Mouse (Mus musculus) MEL (cell line): ENCODE measurements around the gene Dkk3. TPM values are rescaled to one million over a fixed set of nuclear protein-coding genes. Genes with fewer than 3 reads are reported as not detected.

Experiments used
- DNase-seq: peaks from one replicate; pipeline ENCODE4 v3.0.0; 2011; ENCODE audit warnings: low read depth, low spot score
- H3K27ac ChIP-seq: 2 replicates; pipeline ENCODE4 v1.5.1; 2012; ENCODE audit warnings: low read depth, mild to moderate bottlenecking, control low read depth, low read length, moderate library complexity; ENCODE audit not compliant: control insufficient read depth
- H3K27me3 ChIP-seq, 2 experiments: fragments of 150-350 bp in 1 of 2; sonication (generic) in 1 of 2; 2 replicates each; pipeline ENCODE4 v1.6.1; 2012; ENCODE audit warnings: low read length in 2 of 2, mild to moderate bottlenecking in 2 of 2, improper control_type of control experiment in 1 of 2, moderate library complexity in 1 of 2; ENCODE audit not compliant: insufficient read depth in 2 of 2, control insufficient read depth in 1 of 2
- H3K36me3 ChIP-seq, 2 experiments: 2 replicates each; pipeline ENCODE4 v1.6.1; 2012 to 2014; ENCODE audit warnings: low read length in 2 of 2, improper control_type of control experiment in 1 of 2, inconsistent platforms in 1 of 2, mild to moderate bottlenecking in 1 of 2; ENCODE audit not compliant: insufficient read depth in 2 of 2, control insufficient read depth in 1 of 2
- H3K4me1 ChIP-seq, 2 experiments: fragments of 150-350 bp in 1 of 2; sonication (generic) in 1 of 2; 2 replicates each; pipeline ENCODE4 v1.6.1; 2012; ENCODE audit warnings: low read length in 2 of 2, improper control_type of control experiment in 1 of 2, mild to moderate bottlenecking in 1 of 2; ENCODE audit not compliant: insufficient read depth in 2 of 2, control insufficient read depth in 1 of 2
- H3K4me3 ChIP-seq, 2 experiments: fragments of 150-350 bp in 1 of 2; sonication (generic) in 1 of 2; 2 replicates each; pipeline ENCODE4 v1.5.1; 2012; ENCODE audit warnings: low read depth in 2 of 2, low read length in 2 of 2, mild to moderate bottlenecking in 2 of 2, moderate library complexity in 2 of 2, control low read depth in 1 of 2, improper control_type of control experiment in 1 of 2; ENCODE audit not compliant: control insufficient read depth in 1 of 2, insufficient read depth in 1 of 2
- H3K79me2 ChIP-seq: 2 replicates; pipeline ENCODE4 v1.6.1; 2012; ENCODE audit warnings: mild to moderate bottlenecking, low read length, moderate library complexity; ENCODE audit not compliant: control insufficient read depth, poor library complexity, insufficient read depth
- H3K9ac ChIP-seq: 2 replicates; pipeline ENCODE4 v1.6.1; 2012; ENCODE audit warnings: low read depth, mild to moderate bottlenecking, control low read depth, low read length, moderate library complexity; ENCODE audit not compliant: control insufficient read depth, poor library complexity, severe bottlenecking
- H3K9me3 ChIP-seq: fragments of 150-350 bp; sonication (generic); replicated peaks from 2 replicates; pipeline ENCODE4 v1.6.1; 2012; ENCODE audit warnings: mild to moderate bottlenecking, low read length, improper control_type of control experiment, moderate library complexity; ENCODE audit not compliant: insufficient read depth
- CHD1 ChIP-seq: IDR thresholded peaks from 2 replicates; pipeline ENCODE4 v1.6.1; 2012; ENCODE audit warnings: low read depth, mild to moderate bottlenecking, inconsistent platforms, low read length, improper control_type of control experiment
- GATA1 ChIP-seq: IDR thresholded peaks from 2 replicates; pipeline ENCODE4 v1.6.1; 2011; ENCODE audit warnings: low read depth, low read length, improper control_type of control experiment
- HCFC1 ChIP-seq: IDR thresholded peaks from 2 replicates; pipeline ENCODE4 v1.6.1; 2012; ENCODE audit warnings: low read depth, mild to moderate bottlenecking, inconsistent platforms, low read length, improper control_type of control experiment, moderate library complexity
- KAT2A ChIP-seq: conservative IDR thresholded peaks from 2 replicates; pipeline ENCODE4 v1.6.1; 2012; ENCODE audit warnings: low read depth, low read length, improper control_type of control experiment, inconsistent platforms
- MAFK ChIP-seq: IDR thresholded peaks from 2 replicates; pipeline ENCODE4 v1.6.1; 2011; ENCODE audit warnings: low read depth, mild to moderate bottlenecking, low read length, improper control_type of control experiment, borderline replicate concordance
- MAX ChIP-seq: IDR thresholded peaks from 2 replicates; pipeline ENCODE4 v1.6.1; 2011; ENCODE audit warnings: low read length, improper control_type of control experiment
- MAZ ChIP-seq: IDR thresholded peaks from 2 replicates; pipeline ENCODE4 v1.6.1; 2012; ENCODE audit warnings: low read depth, mild to moderate bottlenecking, inconsistent platforms, low read length, improper control_type of control experiment
- MEF2A ChIP-seq: IDR thresholded peaks from 2 replicates; pipeline ENCODE4 v1.6.1; 2014; ENCODE audit warnings: low read depth, mild to moderate bottlenecking, inconsistent platforms, low read length, improper control_type of control experiment; ENCODE audit not compliant: poor library complexity, insufficient replicate concordance, severe bottlenecking; ENCODE audit errors: extremely low read depth
- MXI1 ChIP-seq: IDR thresholded peaks from 2 replicates; pipeline ENCODE4 v1.6.1; 2011; ENCODE audit warnings: mild to moderate bottlenecking, low read depth, low read length, improper control_type of control experiment
- NELFE ChIP-seq: IDR thresholded peaks from 2 replicates; pipeline ENCODE4 v1.6.1; 2011; ENCODE audit warnings: low read depth, low read length, improper control_type of control experiment
- NRF1 ChIP-seq: IDR thresholded peaks from 2 replicates; pipeline ENCODE4 v1.6.1; 2014; ENCODE audit warnings: low read depth, mild to moderate bottlenecking, inconsistent platforms, low read length, improper control_type of control experiment, moderate library complexity; ENCODE audit not compliant: poor library complexity, insufficient read depth, severe bottlenecking
- RAD21 ChIP-seq: IDR thresholded peaks from 2 replicates; pipeline ENCODE4 v1.6.1; 2011; ENCODE audit warnings: mild to moderate bottlenecking, low read depth, low read length, improper control_type of control experiment
- RCOR1 ChIP-seq: IDR thresholded peaks from 2 replicates; pipeline ENCODE4 v1.6.1; 2012; ENCODE audit warnings: low read depth, mild to moderate bottlenecking, inconsistent platforms, low read length, improper control_type of control experiment
- SIN3A ChIP-seq: IDR thresholded peaks from 2 replicates; pipeline ENCODE4 v1.6.1; 2012; ENCODE audit warnings: low read length, improper control_type of control experiment, inconsistent platforms
- TBP ChIP-seq: IDR thresholded peaks from 2 replicates; pipeline ENCODE4 v1.8.0; 2011; ENCODE audit warnings: low read depth, low read length, improper control_type of control experiment
- USF1 ChIP-seq: IDR thresholded peaks from 2 replicates; pipeline ENCODE4 v1.6.1; 2014; ENCODE audit warnings: low read depth, mild to moderate bottlenecking, inconsistent platforms, low read length, improper control_type of control experiment, moderate library complexity
- USF2 ChIP-seq, 2 experiments: IDR thresholded peaks; 2 replicates each; pipeline ENCODE4 v1.6.1; 2011 to 2012; ENCODE audit warnings: improper control_type of control experiment in 2 of 2, low read length in 2 of 2, borderline replicate concordance in 1 of 2, inconsistent platforms in 1 of 2, low read depth in 1 of 2, mild to moderate bottlenecking in 1 of 2; ENCODE audit not compliant: insufficient read depth in 1 of 2
- ZC3H11A ChIP-seq: IDR thresholded peaks from 2 replicates; pipeline ENCODE4 v1.6.1; 2012; ENCODE audit warnings: low read depth, mild to moderate bottlenecking, inconsistent platforms, low read length, improper control_type of control experiment
- ZMIZ1 ChIP-seq: IDR thresholded peaks from 2 replicates; pipeline ENCODE4 v1.6.1; 2012; ENCODE audit warnings: low read depth, mild to moderate bottlenecking, inconsistent platforms, low read length, improper control_type of control experiment, moderate library complexity
- ZNF384 ChIP-seq: IDR thresholded peaks from 2 replicates; pipeline ENCODE4 v1.6.1; 2012; ENCODE audit warnings: low read depth, mild to moderate bottlenecking, inconsistent platforms, low read length, improper control_type of control experiment
- polyA plus RNA-seq, 2 experiments: library from polyadenylated mRNA; stranded (reverse) in 1 of 2; unstranded in 1 of 2; fragments of >175 nt in 1 of 2; fragments of >200 nt in 1 of 2; gene quantifications; 2 replicates each; pipeline versions ENCODE4 v1.2.1 to v1.2.4; 2012; ENCODE audit warnings: low replicate concordance in 2 of 2, low read depth in 1 of 2; ENCODE audit not compliant: insufficient read length in 2 of 2, insufficient read depth in 1 of 2, missing spikeins in 1 of 2
- total RNA-seq: library from RNA; depleted of rRNA; stranded (reverse); fragments of 300-350 nt; gene quantifications from 2 replicates; pipeline ENCODE4 v1.2.3, GENCODE M21; 2012

The Dkk3 gene
- total and polyA plus RNA-seq, 3 experiments, result not detected

DNA sequence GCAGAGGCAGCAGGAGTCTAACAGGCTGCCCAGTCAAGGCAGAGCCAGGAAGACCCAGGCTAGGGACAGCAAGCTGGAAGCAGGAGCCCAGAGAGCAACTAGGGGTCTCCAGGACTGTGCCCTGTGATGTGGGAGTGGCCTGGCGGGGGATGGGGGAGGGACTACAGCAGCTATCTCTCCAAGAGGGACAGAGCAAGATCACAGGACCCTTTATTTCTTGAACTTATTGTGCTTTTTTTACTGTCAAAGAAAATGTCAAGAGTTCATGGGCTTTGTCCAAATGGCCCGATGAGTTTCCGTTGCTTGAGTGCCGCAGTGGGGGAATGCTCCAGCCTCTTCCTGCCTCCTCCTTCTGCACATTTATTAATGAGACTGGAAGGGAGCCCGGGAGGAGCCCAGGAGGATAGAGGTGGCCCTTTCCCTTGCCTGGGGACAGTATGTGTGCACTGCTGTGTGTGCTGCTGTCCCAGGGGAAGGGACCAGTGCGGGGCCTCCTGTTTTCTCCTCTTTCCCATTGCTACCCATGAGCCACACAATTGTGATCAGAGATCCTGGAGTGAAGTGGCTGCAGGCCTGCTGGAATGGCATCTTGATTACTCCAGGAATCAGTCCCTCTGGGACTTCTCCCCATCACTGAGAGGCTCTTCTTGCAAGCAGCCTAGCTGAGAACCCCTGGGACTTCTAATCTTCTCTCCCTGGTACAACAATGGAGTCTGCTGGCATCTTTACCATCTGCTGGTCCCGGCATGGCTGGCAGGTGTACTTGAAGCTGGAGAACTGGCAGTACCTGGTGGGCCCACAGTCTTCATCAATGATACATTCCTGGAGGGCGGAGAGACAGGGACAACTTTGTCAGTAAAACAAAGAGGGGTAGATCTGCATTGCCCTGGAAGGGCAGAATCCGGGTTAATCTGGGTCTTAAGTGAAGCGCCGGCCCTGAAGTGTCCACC, 37.7 kb downstream of the Dkk3 start:
- TF ChIP-seq RAD21 (no peak), ZMIZ1 (no peak), MEF2A (no peak), MAX (no peak), ZC3H11A (no peak), RCOR1 (no peak), MAZ (no peak), CHD1 (no peak), MXI1 (no peak), NELFE (no peak), USF1 (no peak), NRF1 (no peak), USF2 (IDR thresholded peaks at IDR 0.05; ENCODE audit: borderline replicate concordance in 1 of 2, insufficient read depth in 1 of 2, low read depth in 1 of 2, low read length in 2 of 2) (no peak)
- Histone ChIP-seq H3K36me3 (no peaks in the 10 kb centered on the region), H3K79me2 (no peaks in the 10 kb centered on the region), H3K27ac (no peak overlapping the region), H3K4me1 (no peaks in the 10 kb centered on the region), H3K9me3 (no peaks in the 10 kb centered on the region), H3K4me3 (no peak overlapping the region), H3K9ac (no peak overlapping the region), H3K27me3 (peaks cover 0 to 1% of the 10 kb centered on the region in 2 experiments; a peak in 1 of 4 replicates)
- no peak for DNase-seq

DNA sequence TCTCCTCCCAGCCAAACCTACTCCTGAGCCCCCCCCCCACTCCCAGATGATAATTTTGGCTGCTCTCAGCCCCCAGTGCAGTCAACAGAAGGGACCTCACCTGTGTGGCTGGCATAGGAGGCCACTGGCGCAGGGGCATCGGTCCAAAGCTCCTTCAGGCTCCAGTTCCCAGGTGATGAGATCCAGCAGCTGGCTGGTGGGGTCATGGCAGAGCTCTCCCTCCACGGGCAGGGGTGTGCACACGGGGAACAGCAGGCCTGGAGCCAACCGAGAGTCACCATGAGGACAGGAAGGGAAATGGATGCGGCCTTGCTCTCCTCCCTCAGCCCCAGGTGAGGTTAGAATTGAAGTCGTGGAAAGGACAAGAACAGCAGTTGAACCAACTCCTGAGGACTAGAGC, 39.6 kb downstream of the Dkk3 start:
- Histone ChIP-seq H3K27me3 (peaks cover 0 to 1% of the 10 kb centered on the region in 2 experiments; a peak in 1 of 4 replicates), H3K9ac (no peak overlapping the region), H3K9me3 (no peaks in the 10 kb centered on the region), H3K27ac (no peak overlapping the region), H3K36me3 (no peaks in the 10 kb centered on the region), H3K79me2 (no peaks in the 10 kb centered on the region), H3K4me1 (no peaks in the 10 kb centered on the region), H3K4me3 (no peak overlapping the region)
- no peak for DNase-seq
- no peak for TF ChIP-seq MAFK
- no peak for TF ChIP-seq TBP
- no peak for TF ChIP-seq ZNF384
- no peak for TF ChIP-seq KAT2A
- no peak for TF ChIP-seq MEF2A
- TF ChIP-seq GATA1, result no peak
- no peak for TF ChIP-seq SIN3A
- TF ChIP-seq ZMIZ1, result no peak
- TF ChIP-seq HCFC1, result no peak
